Mouse (Mus musculus) MEL (cell line): Measurements from ENCODE around the gene C3ar1. TPM values are rescaled to one million over a fixed set of nuclear protein-coding genes. Genes with fewer than 3 reads are reported as not detected.
A peak's percentile ranks its signal among the peaks of the same experiment; 100 is the strongest.

Experiments
- DNase-seq: peaks from one replicate; pipeline ENCODE4 v3.0.0; 2011; ENCODE audit warnings: low read depth, low spot score
- H3K27ac ChIP-seq: 2 replicates; pipeline ENCODE4 v1.5.1; 2012; ENCODE audit warnings: low read depth, mild to moderate bottlenecking, control low read depth, low read length, moderate library complexity; ENCODE audit not compliant: control insufficient read depth
- H3K27me3 ChIP-seq, 2 experiments: fragments of 150-350 bp in 1 of 2; sonication (generic) in 1 of 2; 2 replicates each; pipeline ENCODE4 v1.6.1; 2012; ENCODE audit warnings: low read length in 2 of 2, mild to moderate bottlenecking in 2 of 2, improper control_type of control experiment in 1 of 2, moderate library complexity in 1 of 2; ENCODE audit not compliant: insufficient read depth in 2 of 2, control insufficient read depth in 1 of 2
- H3K36me3 ChIP-seq, 2 experiments: 2 replicates each; pipeline ENCODE4 v1.6.1; 2012 to 2014; ENCODE audit warnings: low read length in 2 of 2, improper control_type of control experiment in 1 of 2, inconsistent platforms in 1 of 2, mild to moderate bottlenecking in 1 of 2; ENCODE audit not compliant: insufficient read depth in 2 of 2, control insufficient read depth in 1 of 2
- H3K4me1 ChIP-seq, 2 experiments: fragments of 150-350 bp in 1 of 2; sonication (generic) in 1 of 2; 2 replicates each; pipeline ENCODE4 v1.6.1; 2012; ENCODE audit warnings: low read length in 2 of 2, improper control_type of control experiment in 1 of 2, mild to moderate bottlenecking in 1 of 2; ENCODE audit not compliant: insufficient read depth in 2 of 2, control insufficient read depth in 1 of 2
- H3K4me3 ChIP-seq, 2 experiments: fragments of 150-350 bp in 1 of 2; sonication (generic) in 1 of 2; 2 replicates each; pipeline ENCODE4 v1.5.1; 2012; ENCODE audit warnings: low read depth in 2 of 2, low read length in 2 of 2, mild to moderate bottlenecking in 2 of 2, moderate library complexity in 2 of 2, control low read depth in 1 of 2, improper control_type of control experiment in 1 of 2; ENCODE audit not compliant: control insufficient read depth in 1 of 2, insufficient read depth in 1 of 2
- H3K79me2 ChIP-seq: 2 replicates; pipeline ENCODE4 v1.6.1; 2012; ENCODE audit warnings: mild to moderate bottlenecking, low read length, moderate library complexity; ENCODE audit not compliant: control insufficient read depth, poor library complexity, insufficient read depth
- H3K9ac ChIP-seq: 2 replicates; pipeline ENCODE4 v1.6.1; 2012; ENCODE audit warnings: low read depth, mild to moderate bottlenecking, control low read depth, low read length, moderate library complexity; ENCODE audit not compliant: control insufficient read depth, poor library complexity, severe bottlenecking
- H3K9me3 ChIP-seq: fragments of 150-350 bp; sonication (generic); replicated peaks from 2 replicates; pipeline ENCODE4 v1.6.1; 2012; ENCODE audit warnings: mild to moderate bottlenecking, low read length, improper control_type of control experiment, moderate library complexity; ENCODE audit not compliant: insufficient read depth
- BHLHE40 ChIP-seq: IDR thresholded peaks from 2 replicates; pipeline ENCODE4 v1.6.1; 2012; ENCODE audit warnings: low read depth, mild to moderate bottlenecking, inconsistent platforms, low read length, improper control_type of control experiment, borderline replicate concordance
- CHD1 ChIP-seq: IDR thresholded peaks from 2 replicates; pipeline ENCODE4 v1.6.1; 2012; ENCODE audit warnings: low read depth, mild to moderate bottlenecking, inconsistent platforms, low read length, improper control_type of control experiment
- CHD2 ChIP-seq: IDR thresholded peaks from 2 replicates; pipeline ENCODE4 v1.6.1; 2011; ENCODE audit warnings: low read length, improper control_type of control experiment
- CTCF ChIP-seq, 3 experiments: IDR thresholded peaks in 2 of 3; conservative IDR thresholded peaks in 1 of 3; 2 replicates each; pipeline ENCODE4 v1.5.1; 2011 to 2012; ENCODE audit warnings: low read length in 3 of 3, low read depth in 2 of 3, mild to moderate bottlenecking in 2 of 3, improper control_type of control experiment in 1 of 3, inconsistent platforms in 1 of 3, mixed read lengths in 1 of 3, moderate library complexity in 1 of 3; ENCODE audit not compliant: control insufficient read depth in 1 of 3, insufficient read depth in 1 of 3, poor library complexity in 1 of 3, severe bottlenecking in 1 of 3
- E2F4 ChIP-seq: IDR thresholded peaks from 2 replicates; pipeline ENCODE4 v1.6.1; 2011; ENCODE audit warnings: low read depth, low read length, improper control_type of control experiment, borderline replicate concordance
- ETS1 ChIP-seq: IDR thresholded peaks from 2 replicates; pipeline ENCODE4 v1.6.1; 2012; ENCODE audit warnings: low read depth, mild to moderate bottlenecking, inconsistent platforms, low read length, improper control_type of control experiment, moderate library complexity
- GATA1 ChIP-seq: IDR thresholded peaks from 2 replicates; pipeline ENCODE4 v1.6.1; 2011; ENCODE audit warnings: low read depth, low read length, improper control_type of control experiment
- KAT2A ChIP-seq: conservative IDR thresholded peaks from 2 replicates; pipeline ENCODE4 v1.6.1; 2012; ENCODE audit warnings: low read depth, low read length, improper control_type of control experiment, inconsistent platforms
- MAX ChIP-seq: IDR thresholded peaks from 2 replicates; pipeline ENCODE4 v1.6.1; 2011; ENCODE audit warnings: low read length, improper control_type of control experiment
- MXI1 ChIP-seq: IDR thresholded peaks from 2 replicates; pipeline ENCODE4 v1.6.1; 2011; ENCODE audit warnings: mild to moderate bottlenecking, low read depth, low read length, improper control_type of control experiment
- POLR2A ChIP-seq, 2 experiments: IDR thresholded peaks; 2 replicates each; pipeline ENCODE4 v1.6.1; 2011 to 2012; ENCODE audit warnings: low read length in 2 of 2, mild to moderate bottlenecking in 2 of 2, control low read depth in 1 of 2, improper control_type of control experiment in 1 of 2, low read depth in 1 of 2, moderate library complexity in 1 of 2; ENCODE audit not compliant: control insufficient read depth in 1 of 2, insufficient read depth in 1 of 2, poor library complexity in 1 of 2
- POLR2AphosphoS5 ChIP-seq: IDR thresholded peaks from 2 replicates; pipeline ENCODE4 v1.6.1; 2012; ENCODE audit warnings: low read depth, borderline replicate concordance, mild to moderate bottlenecking, inconsistent platforms, low read length, moderate library complexity, mixed read lengths
- RAD21 ChIP-seq: IDR thresholded peaks from 2 replicates; pipeline ENCODE4 v1.6.1; 2011; ENCODE audit warnings: mild to moderate bottlenecking, low read depth, low read length, improper control_type of control experiment
- SMC3 ChIP-seq: IDR thresholded peaks from 2 replicates; pipeline ENCODE4 v1.6.1; 2011; ENCODE audit warnings: low read depth, low read length, improper control_type of control experiment
- USF2 ChIP-seq, 2 experiments: IDR thresholded peaks; 2 replicates each; pipeline ENCODE4 v1.6.1; 2011 to 2012; ENCODE audit warnings: improper control_type of control experiment in 2 of 2, low read length in 2 of 2, borderline replicate concordance in 1 of 2, inconsistent platforms in 1 of 2, low read depth in 1 of 2, mild to moderate bottlenecking in 1 of 2; ENCODE audit not compliant: insufficient read depth in 1 of 2
- ZC3H11A ChIP-seq: IDR thresholded peaks from 2 replicates; pipeline ENCODE4 v1.6.1; 2012; ENCODE audit warnings: low read depth, mild to moderate bottlenecking, inconsistent platforms, low read length, improper control_type of control experiment
- polyA plus RNA-seq, 2 experiments: library from polyadenylated mRNA; stranded (reverse) in 1 of 2; unstranded in 1 of 2; fragments of >175 nt in 1 of 2; fragments of >200 nt in 1 of 2; gene quantifications; 2 replicates each; pipeline versions ENCODE4 v1.2.1 to v1.2.4; 2012; ENCODE audit warnings: low replicate concordance in 2 of 2, low read depth in 1 of 2; ENCODE audit not compliant: insufficient read length in 2 of 2, insufficient read depth in 1 of 2, missing spikeins in 1 of 2
- total RNA-seq: library from RNA; depleted of rRNA; stranded (reverse); fragments of 300-350 nt; gene quantifications from 2 replicates; pipeline ENCODE4 v1.2.3, GENCODE M21; 2012

The C3ar1 gene
- total and polyA plus RNA-seq, 3 experiments, result 0.33 to 0.69 TPM; not detected in 1

- Histone ChIP-seq H3K9me3 (no peaks in the 10 kb centered on the region), H3K9ac (no peak overlapping the region), H3K27me3 (no peaks in the 10 kb centered on the region), H3K4me3 (no peak overlapping the region), H3K36me3 (no peaks in the 10 kb centered on the region), H3K79me2 (no peaks in the 10 kb centered on the region), H3K27ac (no peak overlapping the region), H3K4me1 (no peaks in the 10 kb centered on the region)
- TF ChIP-seq GATA1 (no peak), MAX (no peak), MXI1 (no peak), CHD1 (no peak), POLR2AphosphoS5 (no peak), USF2 (IDR thresholded peaks at IDR 0.05; ENCODE audit: borderline replicate concordance in 1 of 2, insufficient read depth in 1 of 2, low read depth in 1 of 2, low read length in 2 of 2) (no peak), ETS1 (no peak), CHD2 (no peak), BHLHE40 (no peak), KAT2A (no peak), E2F4 (no peak), SMC3 (no peak), RAD21 (no peak), POLR2A (IDR thresholded peaks at IDR 0.05; ENCODE audit: control insufficient read depth in 1 of 2, insufficient read depth in 1 of 2, low read depth in 1 of 2, low read length in 2 of 2, poor library complexity in 1 of 2) (no peak)
- DNase-seq, result peak; percentile 17
Measured at GRCm38 (mm10) chr6:122862871-122863270, 6.9 kb upstream of the C3ar1 start.

- H3K4me3 ChIP-seq, result no peak overlapping the region
- H3K27me3 ChIP-seq, result no peaks in the 10 kb centered on the region
- peak; percentile 48 for DNase-seq
- no peaks in the 10 kb centered on the region for H3K36me3 ChIP-seq
- H3K79me2 ChIP-seq, result no peaks in the 10 kb centered on the region
- no peak overlapping the region for H3K9ac ChIP-seq
- no peak overlapping the region for H3K27ac ChIP-seq
- no peaks in the 10 kb centered on the region for H3K9me3 ChIP-seq
- peak in 2 of 3 experiments; percentile 46 to 62; a peak in 4 of 6 replicates for TF ChIP-seq CTCF (IDR thresholded peaks at IDR 0.05 in 2 of 3, conservative IDR thresholded peaks at IDR 0.05 in 1 of 3; ENCODE audit: control insufficient read depth in 1 of 3, insufficient read depth in 1 of 3, low read depth in 2 of 3, low read length in 3 of 3, poor library complexity in 1 of 3, severe bottlenecking in 1 of 3)
- 0 out of 2 replicates have a peak, but pooled peaks have one; percentile 34 for TF ChIP-seq ZC3H11A
- peak; percentile 67 for TF ChIP-seq RAD21
- TF ChIP-seq CHD1, result no peak
- TF ChIP-seq SMC3, result peak; percentile 50
- H3K4me1 ChIP-seq, result no peaks in the 10 kb centered on the region
Measured at GRCm38 (mm10) chr6:122862434-122862833, 6.5 kb upstream of the C3ar1 start.
